ENCODE assay signal across 13 mouse cellular contexts in the genomic region with DNA sequence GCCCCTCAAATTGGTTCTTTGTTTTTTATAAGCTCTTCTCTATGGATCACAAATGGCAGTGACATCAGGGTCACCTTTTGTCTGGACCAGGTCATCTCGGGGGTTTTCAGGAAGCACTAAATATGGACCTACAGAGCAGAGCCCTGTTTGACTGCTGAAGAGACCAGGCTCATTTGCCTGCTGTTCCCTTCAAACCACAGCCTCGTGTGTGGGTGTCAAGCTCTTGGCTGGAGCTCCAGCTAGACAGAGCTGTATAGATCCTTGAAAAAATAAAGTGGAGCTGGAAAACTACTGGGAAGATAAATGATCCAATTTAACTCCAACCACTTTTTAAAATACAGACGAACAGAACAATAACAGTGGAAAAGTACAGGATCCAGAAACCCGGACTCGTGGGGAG.
DNase-seq lines count a peak whose midpoint lies in the region; ATAC-seq and TF ChIP-seq lines count a peak whose summit lies in the region.
"Had no signal": no experiment of that assay in that cellular context is flagged by ENCODE, and none has a peak within 500 bp of the region (broad histone marks: within the 10 kb centered on the region; RNA-seq: fewer than 3 reads in every experiment).

No protein-coding gene starts in this region.

- no peaks in the 10 kb centered on the region for H3K9me3 ChIP-seq in liver, postnatal 0 days (ENCODE audit: low read length)
- H3K9me3 ChIP-seq in midbrain, embryonic 11.5 days (ENCODE audit: control insufficient read depth, low read length), result no peaks in the 10 kb centered on the region
- H3K9me3 ChIP-seq: embryonic facial prominence, embryonic 13.5 days had no signal

- no peaks in the 10 kb centered on the region for H3K36me3 ChIP-seq in kidney, adult 2 months (ENCODE audit: control insufficient read depth, insufficient read depth, low read length)
- no peaks in the 10 kb centered on the region for H3K36me3 ChIP-seq in liver, postnatal 0 days (replicated peaks; ENCODE audit: insufficient read depth, low read length)
- no peaks in the 10 kb centered on the region for H3K36me3 ChIP-seq in midbrain, embryonic 11.5 days (ENCODE audit: control insufficient read depth, insufficient read depth, low read length)
- H3K36me3 ChIP-seq: embryonic facial prominence, embryonic 13.5 days had no signal

- no peak for TF ChIP-seq POLR2A in kidney, adult 2 months (IDR thresholded peaks at IDR 0.05; ENCODE audit: low read depth, low read length)
- peak; percentile 62; the same call in 1 of the 2 replicates for TF ChIP-seq POLR2A in cortical plate, adult 2 months (IDR thresholded peaks at IDR 0.05; ENCODE audit: extremely low read depth, insufficient read depth, low read length)

- peak; percentile 28 for DNase-seq in kidney, adult 2 months
- no peak for DNase-seq in kidney, adult 11 months
- peak; percentile 20 for DNase-seq in Muller cell, postnatal 12 days (ENCODE audit: inconsistent ontology term)
- peak; percentile 64 to 76 for DNase-seq in left cerebral cortex, adult 18-20 months (ENCODE audit: low spot score in 2 of 2)
- DNase-seq in liver, postnatal 0 days, result no peak
- no peak for DNase-seq in midbrain, embryonic 11.5 days (ENCODE audit: low spot score, missing footprints)
- DNase-seq: liver; retina, postnatal 1 day; thymus, adult 18-20 months had no signal

- no peak overlapping the region for H3K4me3 ChIP-seq in kidney, adult 2 months (ENCODE audit: insufficient read depth, low read depth, low read length)
- H3K4me3 ChIP-seq in cortical plate, adult 2 months (ENCODE audit: insufficient read depth, low read length), result no peak overlapping the region
- H3K4me3 ChIP-seq in liver, postnatal 0 days (ENCODE audit: low read depth, low read length), result no peak overlapping the region
- no peak overlapping the region for H3K4me3 ChIP-seq in midbrain, embryonic 11.5 days (ENCODE audit: low read depth, low read length)
- H3K4me3 ChIP-seq: embryonic facial prominence, embryonic 13.5 days had no signal

- no peak for TF ChIP-seq EP300 in liver, postnatal 0 days (IDR thresholded peaks at IDR 0.05; ENCODE audit: low read depth)

- 26% methylated on average over 5 of the region's 5 CpGs for WGBS in kidney, adult 2 months
- WGBS in liver, postnatal 0 days (ENCODE audit: insufficient replicate concordance), result 57% methylated on average over 5 of the region's 5 CpGs
- 60% methylated on average over 5 of the region's 5 CpGs for WGBS in midbrain, embryonic 11.5 days

- no peaks in the 10 kb centered on the region for H3K4me1 ChIP-seq in kidney, adult 2 months (ENCODE audit: control insufficient read depth, insufficient read depth, low read length)
- peaks cover 29% of the 10 kb centered on the region for H3K4me1 ChIP-seq in cortical plate, adult 2 months (ENCODE audit: control insufficient read depth, insufficient read depth, low read length)
- H3K4me1 ChIP-seq in liver, postnatal 0 days (ENCODE audit: insufficient read depth), result no peaks in the 10 kb centered on the region
- H3K4me1 ChIP-seq in midbrain, embryonic 11.5 days (ENCODE audit: control insufficient read depth, insufficient read depth, low read length), result no peaks in the 10 kb centered on the region

- no peak overlapping the region for H3K27ac ChIP-seq in kidney, adult 2 months (ENCODE audit: insufficient read depth, low read depth, low read length)
- H3K27ac ChIP-seq in cortical plate, adult 2 months (ENCODE audit: insufficient read depth, low read length), result peak overlapping the region; percentile 97
- no peak overlapping the region for H3K27ac ChIP-seq in liver, postnatal 0 days (ENCODE audit: low read depth)
- H3K27ac ChIP-seq in midbrain, embryonic 11.5 days (ENCODE audit: low read depth, low read length), result no peak overlapping the region
- H3K27ac ChIP-seq: embryonic facial prominence, embryonic 13.5 days; hindbrain, postnatal 0 days; macrophage had no signal

- ATAC-seq in liver, postnatal 0 days, result no peak
- ATAC-seq in midbrain, embryonic 11.5 days (ENCODE audit: low FRiP score), result no peak
- ATAC-seq: hindbrain, postnatal 0 days had no signal

- no peaks in the 10 kb centered on the region for H3K27me3 ChIP-seq in kidney, adult 2 months (replicated peaks; ENCODE audit: control insufficient read depth, insufficient read depth, low read length)
- H3K27me3 ChIP-seq in liver, postnatal 0 days (ENCODE audit: insufficient read depth, low read length), result no peaks in the 10 kb centered on the region
- H3K27me3 ChIP-seq in midbrain, embryonic 11.5 days (ENCODE audit: control insufficient read depth, insufficient read depth, low read length), result no peaks in the 10 kb centered on the region
- H3K27me3 ChIP-seq: embryonic facial prominence, embryonic 13.5 days had no signal

- TF ChIP-seq CTCF in kidney, adult 2 months (conservative IDR thresholded peaks at IDR 0.05; ENCODE audit: insufficient read depth, insufficient read length, low read depth, low read length), result no peak
- TF ChIP-seq CTCF in cortical plate, adult 2 months (IDR thresholded peaks at IDR 0.05; ENCODE audit: extremely low read depth, insufficient read depth, low read length), result no peak
- no peak for TF ChIP-seq CTCF in liver, postnatal 0 days (IDR thresholded peaks at IDR 0.05; ENCODE audit: low read depth)

- no peak overlapping the region for H3K9ac ChIP-seq in liver, postnatal 0 days (replicated peaks)
- H3K9ac ChIP-seq in midbrain, embryonic 11.5 days (ENCODE audit: low read length), result no peak overlapping the region
- H3K9ac ChIP-seq: embryonic facial prominence, embryonic 13.5 days had no signal

- no peak overlapping the region for H3K4me2 ChIP-seq in liver, postnatal 0 days (ENCODE audit: low read depth, low read length)
- H3K4me2 ChIP-seq in midbrain, embryonic 11.5 days, result no peak overlapping the region
- H3K4me2 ChIP-seq: embryonic facial prominence, embryonic 13.5 days had no signal

Comparison
In these comparisons a context has a peak if more than half of its experiments do, and no peak if none do; other contexts are left out.
1. DNase-seq: peak in kidney, adult 2 months (single experiment), Muller cell, postnatal 12 days (single experiment) and left cerebral cortex, adult 18-20 months (2 of 2); none in kidney, adult 11 months (single experiment), liver, postnatal 0 days (single experiment) and midbrain, embryonic 11.5 days (single experiment).